Mouse (Mus musculus) bone marrow macrophage, adult 2 months (primary cell): ENCODE data around the gene Il1f5.

ENCODE experiments used
- CTCF ChIP-seq: IDR thresholded peaks from 2 replicates; pipeline ENCODE4 v1.5.1; 2012; ENCODE audit warnings: low read depth, mild to moderate bottlenecking, low read length, moderate library complexity
- POLR2A ChIP-seq: IDR thresholded peaks from 2 replicates; pipeline ENCODE4 v1.6.1; 2012; ENCODE audit warnings: mild to moderate bottlenecking, low read depth, low read length, borderline replicate concordance

- TF ChIP-seq CTCF: no peak
- no peak for TF ChIP-seq POLR2A
These were observed 14.1 kb downstream of the Il1f5 start, which contains the start of gene Il1f10 for GRCm38 (mm10) chr2:24290896-24291295.
